Mouse (Mus musculus) lung, postnatal 0 days (tissue): ENCODE results near the gene Edil3.

Source experiments
- CTCF ChIP-seq: IDR thresholded peaks from 2 replicates; pipeline ENCODE4 v1.5.1; 2016; ENCODE audit warnings: antibody characterized with exemption, mild to moderate bottlenecking
- EP300 ChIP-seq: IDR thresholded peaks from 2 replicates; pipeline ENCODE4 v1.6.1; 2016; ENCODE audit warnings: antibody characterized with exemption, mild to moderate bottlenecking, control low read depth

DNA sequence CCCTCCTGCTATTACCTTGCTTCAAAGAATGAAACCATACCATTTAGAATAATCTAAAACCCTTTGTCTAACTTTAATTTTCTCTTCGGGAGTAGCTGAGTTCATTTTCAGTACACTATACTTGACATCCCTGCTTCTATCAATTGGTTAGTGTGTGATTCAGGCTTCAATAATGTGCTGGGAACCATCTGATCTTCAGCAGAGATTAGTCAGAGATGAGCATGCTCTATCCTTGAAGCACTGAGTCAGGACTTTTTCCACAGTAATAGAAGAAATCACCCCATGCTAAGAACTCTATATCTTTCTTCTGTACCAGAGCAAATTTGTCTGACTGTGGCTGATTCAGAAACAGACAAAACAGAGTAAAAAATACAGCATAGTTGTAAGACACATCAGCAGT is 20.3 kb upstream of the Edil3 start:
- TF ChIP-seq EP300, result no peak
- no peak for TF ChIP-seq CTCF
